Mouse (Mus musculus): ENCODE data around the gene Fbxo47. TPM values are rescaled to one million over a fixed set of nuclear protein-coding genes. Genes with fewer than 3 reads are reported as not detected.

The Fbxo47 gene
- polyA plus RNA-seq, 1 experiment from 2014 or later, result 0.50 TPM

- no peaks in the 10 kb centered on the region for H3K9me3 ChIP-seq (replicated peaks)
- no peak overlapping the region for H3K4me3 ChIP-seq
- no peak overlapping the region for H3K27ac ChIP-seq
- H3K27me3 ChIP-seq (ENCODE audit: low read depth, poor library complexity, severe bottlenecking), result no peaks in the 10 kb centered on the region
- no peak for DNase-seq (ENCODE audit: low spot score)
- no peaks in the 10 kb centered on the region for H3K36me3 ChIP-seq
- H3K4me1 ChIP-seq, result no peaks in the 10 kb centered on the region
- 90% methylated on average over 3 of the region's 3 CpGs for WGBS
Measured at GRCm38 (mm10) chr11:97867591-97867990, 16.4 kb downstream of the Fbxo47 start.

- H3K9me3 ChIP-seq (replicated peaks), result no peaks in the 10 kb centered on the region
- no peak for DNase-seq (ENCODE audit: low spot score)
- H3K4me3 ChIP-seq, result no peak overlapping the region
- no peaks in the 10 kb centered on the region for H3K27me3 ChIP-seq (ENCODE audit: low read depth, poor library complexity, severe bottlenecking)
- no peaks in the 10 kb centered on the region for H3K4me1 ChIP-seq
- no peak overlapping the region for H3K27ac ChIP-seq
- 84% methylated on average over 3 of the region's 3 CpGs for WGBS
- no peaks in the 10 kb centered on the region for H3K36me3 ChIP-seq
Measured at GRCm38 (mm10) chr11:97866091-97866888, 17.7 kb downstream of the Fbxo47 start.

- DNase-seq (ENCODE audit: low spot score), result no peak
- 90% methylated on average over 5 of the region's 5 CpGs for WGBS
- Histone ChIP-seq H3K36me3 (no peaks in the 10 kb centered on the region), H3K27ac (no peak overlapping the region), H3K4me3 (no peak overlapping the region), H3K9me3 (replicated peaks) (no peaks in the 10 kb centered on the region), H3K27me3 (ENCODE audit: low read depth, poor library complexity, severe bottlenecking) (no peaks in the 10 kb centered on the region), H3K4me1 (no peaks in the 10 kb centered on the region)
Measured at GRCm38 (mm10) chr11:97865421-97865820, 18.5 kb downstream of the Fbxo47 start.

DNA sequence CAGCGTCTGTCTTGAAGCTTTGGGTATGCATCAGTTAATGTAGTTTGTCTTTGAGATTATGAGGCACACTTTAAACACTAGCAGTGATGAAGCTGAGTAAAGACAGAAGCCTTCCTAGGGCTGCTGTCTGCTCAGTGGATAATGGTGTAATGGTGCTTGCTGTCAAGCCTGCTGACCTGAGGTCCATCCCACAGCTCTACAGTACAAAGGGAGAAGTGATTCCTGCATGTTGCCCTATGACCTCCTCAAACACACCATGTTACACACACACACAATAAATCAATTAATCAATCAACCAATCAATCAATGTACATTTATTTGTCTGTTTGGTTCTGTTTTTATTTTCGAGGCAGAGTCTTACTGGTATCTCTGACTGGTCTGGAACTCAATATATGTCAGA lies 21.8 kb downstream of the Fbxo47 start:
- Histone ChIP-seq H3K27ac (no peak overlapping the region), H3K4me3 (no peak overlapping the region), H3K4me1 (no peaks in the 10 kb centered on the region), H3K27me3 (ENCODE audit: low read depth, poor library complexity, severe bottlenecking) (no peaks in the 10 kb centered on the region), H3K9me3 (replicated peaks) (no peaks in the 10 kb centered on the region), H3K36me3 (no peaks in the 10 kb centered on the region)
- no peak for DNase-seq (ENCODE audit: low spot score)
- WGBS, result 53% methylated on average over 2 of the region's 2 CpGs

DNA sequence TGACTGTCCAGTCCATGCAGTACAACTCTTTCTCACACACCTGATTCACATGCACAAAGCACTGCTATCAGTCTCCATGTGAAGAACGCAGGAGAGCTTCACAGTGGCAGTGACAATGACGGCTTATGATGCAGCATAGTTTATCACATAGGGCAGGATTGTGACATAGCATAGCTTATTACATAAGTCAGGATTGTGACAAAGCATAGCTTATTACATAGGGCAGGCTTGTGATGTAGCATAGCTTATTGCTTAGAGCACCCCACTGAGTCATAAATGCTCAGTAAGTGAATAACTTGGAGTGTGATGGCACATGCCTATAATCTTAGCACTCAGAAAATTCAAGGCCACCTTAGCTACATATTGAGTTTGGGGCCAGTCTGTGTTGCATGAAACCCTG lies 28.5 kb downstream of the Fbxo47 start:
- no peaks in the 10 kb centered on the region for H3K4me1 ChIP-seq
- no peak overlapping the region for H3K4me3 ChIP-seq
- 92% methylated on average over 2 of the region's 2 CpGs for WGBS
- no peaks in the 10 kb centered on the region for H3K27me3 ChIP-seq (ENCODE audit: low read depth, poor library complexity, severe bottlenecking)
- no peak for DNase-seq (ENCODE audit: low spot score)
- H3K9me3 ChIP-seq (replicated peaks), result no peaks in the 10 kb centered on the region
- no peak overlapping the region for H3K27ac ChIP-seq
- H3K36me3 ChIP-seq, result no peaks in the 10 kb centered on the region

DNA sequence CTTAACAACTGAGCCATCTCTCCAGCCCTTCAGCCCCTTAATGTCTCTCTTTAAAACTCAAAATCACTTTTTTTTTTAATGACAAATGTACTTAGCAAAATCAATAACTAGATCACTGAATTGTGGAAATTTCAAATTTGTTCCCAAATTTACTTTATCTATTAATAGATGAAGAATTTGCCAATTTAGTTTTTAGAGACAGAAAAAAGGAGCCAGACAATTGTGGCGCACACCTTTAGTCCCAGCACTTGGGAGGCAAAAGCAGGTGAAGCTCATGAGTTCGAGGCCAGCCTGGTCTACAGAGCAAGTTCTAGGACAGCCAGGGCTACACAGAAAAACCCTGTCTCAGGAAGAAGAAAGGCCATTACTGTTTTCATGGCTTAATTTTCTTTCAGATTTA lies 32.4 kb downstream of the Fbxo47 start:
- Histone ChIP-seq H3K9me3 (replicated peaks) (no peaks in the 10 kb centered on the region), H3K4me3 (no peak overlapping the region), H3K27me3 (ENCODE audit: low read depth, poor library complexity, severe bottlenecking) (no peaks in the 10 kb centered on the region), H3K4me1 (no peaks in the 10 kb centered on the region), H3K36me3 (no peaks in the 10 kb centered on the region), H3K27ac (no peak overlapping the region)
- no peak for DNase-seq (ENCODE audit: low spot score)
- 92% methylated on average over 2 of the region's 2 CpGs for WGBS

DNA sequence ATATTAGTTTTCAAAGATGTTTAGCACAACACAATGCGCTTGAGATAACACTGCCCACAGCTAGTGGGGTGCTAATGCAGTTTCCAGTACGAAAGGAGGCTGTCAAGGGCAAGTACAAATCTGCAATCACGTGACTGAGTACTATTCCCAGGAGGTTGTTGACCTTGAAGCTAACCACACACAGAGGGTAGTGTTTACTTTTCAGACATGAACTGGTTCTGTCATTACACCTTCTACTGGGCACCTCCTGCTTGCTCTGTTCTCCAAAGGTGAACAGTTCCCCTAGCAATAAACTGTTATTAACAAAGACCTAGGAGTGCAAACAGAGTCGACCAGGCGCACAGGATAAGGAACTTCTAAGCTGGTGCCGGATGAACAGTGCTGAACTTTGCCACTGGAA lies 33.6 kb downstream of the Fbxo47 start:
- no peak overlapping the region for H3K27ac ChIP-seq
- DNase-seq (ENCODE audit: low spot score), result no peak
- no peaks in the 10 kb centered on the region for H3K4me1 ChIP-seq
- no peaks in the 10 kb centered on the region for H3K36me3 ChIP-seq
- H3K27me3 ChIP-seq (ENCODE audit: low read depth, poor library complexity, severe bottlenecking), result no peaks in the 10 kb centered on the region
- 74% methylated on average over 6 of the region's 6 CpGs for whole genome bisulfite sequencing
- no peak overlapping the region for H3K4me3 ChIP-seq
- no peaks in the 10 kb centered on the region for H3K9me3 ChIP-seq (replicated peaks)

DNA sequence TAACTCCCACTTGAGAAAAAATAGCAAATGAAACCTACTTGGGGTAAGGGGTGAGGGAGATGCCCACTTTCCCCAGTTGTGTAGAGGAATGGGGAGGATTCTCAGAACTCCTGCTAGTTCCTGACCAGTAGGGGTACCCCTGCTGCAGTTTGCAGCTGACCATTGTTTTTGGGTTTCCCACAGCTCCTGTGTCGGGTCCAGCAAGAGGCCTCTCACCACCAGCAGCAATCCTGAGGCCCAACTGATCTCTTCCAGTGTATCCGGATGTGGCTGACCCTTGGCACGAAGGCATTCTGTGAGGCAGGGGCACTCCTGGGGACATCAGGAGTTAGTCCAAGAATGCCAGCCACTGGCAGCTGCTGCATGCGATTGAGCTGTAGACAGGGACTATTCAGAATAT lies 42.0 kb downstream of the Fbxo47 start:
- 50% methylated on average over 4 of the region's 4 CpGs for WGBS
- Histone ChIP-seq H3K27ac (peak overlapping the region; percentile 94), H3K27me3 (ENCODE audit: low read depth, poor library complexity, severe bottlenecking) (no peaks in the 10 kb centered on the region), H3K9me3 (replicated peaks) (no peaks in the 10 kb centered on the region), H3K36me3 (peaks cover 23% of the 10 kb centered on the region), H3K4me3 (peak overlapping the region; percentile 67), H3K4me1 (peaks cover 30% of the 10 kb centered on the region)
- peak; percentile 42 for DNase-seq (ENCODE audit: low spot score)

- H3K36me3 ChIP-seq, result peaks cover 32% of the 10 kb centered on the region
- H3K4me1 ChIP-seq, result peaks cover 30% of the 10 kb centered on the region
- WGBS, result 2% methylated on average over 22 of the region's 22 CpGs
- H3K27ac ChIP-seq, result peak overlapping the region; percentile 94
- DNase-seq (ENCODE audit: low spot score), result peak; percentile 84
- H3K4me3 ChIP-seq, result peak overlapping the region; percentile 67
- no peaks in the 10 kb centered on the region for H3K27me3 ChIP-seq (ENCODE audit: low read depth, poor library complexity, severe bottlenecking)
- H3K9me3 ChIP-seq (replicated peaks), result no peaks in the 10 kb centered on the region
Measured at GRCm38 (mm10) chr11:97840991-97841661, 42.8 kb downstream of the Fbxo47 start.

DNA sequence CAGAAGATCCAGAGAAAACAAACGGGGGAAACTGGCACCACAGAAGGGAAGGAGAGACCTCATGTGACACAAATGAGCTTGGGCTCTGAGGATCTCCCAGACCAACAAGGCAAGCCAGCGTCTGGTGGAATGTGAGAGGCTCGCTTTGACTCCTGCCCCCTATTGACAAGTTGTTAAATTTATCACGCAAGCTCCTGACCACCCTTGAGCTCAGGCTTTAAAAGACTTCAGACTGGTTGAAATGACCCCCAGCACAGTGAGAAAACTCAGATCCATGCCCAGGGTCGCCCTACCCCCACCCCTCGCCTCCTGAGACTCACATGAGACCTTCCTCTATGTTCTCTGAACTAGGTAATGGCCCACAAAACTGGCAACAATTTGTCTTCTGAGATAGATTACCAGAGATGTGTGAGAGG lies 43.4 kb downstream of the Fbxo47 start, which contains the start of gene B230217C12Rik:
Gene B230217C12Rik, plus strand, starts transcription at position 242 of the 416 bp plus-strand sequence.
- no peaks in the 10 kb centered on the region for H3K9me3 ChIP-seq (replicated peaks)
- H3K4me3 ChIP-seq, result peak within 1 kb of the TSS; percentile 67
- peak within 1 kb of the TSS; percentile 94 for H3K27ac ChIP-seq
- WGBS, result 2% methylated on average over 6 of the region's 6 CpGs
- H3K27me3 ChIP-seq (ENCODE audit: low read depth, poor library complexity, severe bottlenecking), result no peaks in the 10 kb centered on the region
- peaks cover 38% of the 10 kb centered on the region for H3K36me3 ChIP-seq
- peak; percentile 56 for DNase-seq (ENCODE audit: low spot score)
- peaks cover 30% of the 10 kb centered on the region for H3K4me1 ChIP-seq

- 74% methylated on average over 2 of the region's 2 CpGs for WGBS
- Histone ChIP-seq H3K4me3 (peak overlapping the region; percentile 67), H3K4me1 (peaks cover 30% of the 10 kb centered on the region), H3K36me3 (peaks cover 42% of the 10 kb centered on the region), H3K27me3 (ENCODE audit: low read depth, poor library complexity, severe bottlenecking) (no peaks in the 10 kb centered on the region), H3K9me3 (replicated peaks) (no peaks in the 10 kb centered on the region), H3K27ac (peak overlapping the region; percentile 94)
- peak; percentile 29 for DNase-seq (ENCODE audit: low spot score)
Measured at GRCm38 (mm10) chr11:97840135-97840490, 43.8 kb downstream of the Fbxo47 start.

DNA sequence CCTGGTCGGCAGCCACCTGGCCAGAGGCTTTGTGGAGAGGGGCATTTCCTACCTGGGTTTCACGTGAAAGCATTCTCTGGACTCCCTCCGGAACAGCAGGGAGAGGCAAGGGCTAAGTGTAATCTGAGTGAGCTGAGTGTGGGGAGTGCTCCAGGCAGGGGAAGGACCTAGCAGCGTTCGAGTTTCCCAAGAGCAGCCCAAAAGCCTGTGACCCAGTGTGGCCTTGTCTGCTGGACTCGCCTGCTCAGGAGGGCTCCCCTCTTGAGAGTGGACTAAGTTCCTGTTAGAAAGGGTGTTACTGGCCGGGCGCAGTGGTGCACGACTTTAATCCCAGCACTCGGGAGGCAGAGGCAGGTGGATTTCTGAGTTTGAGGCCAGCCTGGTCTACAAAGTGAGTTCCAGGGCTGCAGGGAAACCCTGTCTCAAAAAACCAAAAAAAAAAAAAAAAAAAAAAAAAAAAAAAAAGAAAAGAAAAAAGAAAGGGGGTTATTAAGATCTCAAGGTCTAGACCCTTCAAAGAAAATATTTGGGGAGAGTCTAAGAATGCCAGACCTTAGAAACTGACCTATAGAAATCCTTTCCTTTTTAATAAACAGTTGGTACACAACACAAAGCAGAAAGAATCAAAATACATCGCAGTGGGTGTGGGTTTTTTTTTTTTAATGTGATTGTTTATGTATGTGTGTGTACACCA lies 44.4 kb downstream of the Fbxo47 start:
- Histone ChIP-seq H3K36me3 (peaks cover 47% of the 10 kb centered on the region), H3K4me3 (no peak overlapping the region; the same call in 1 of the 2 replicates), H3K4me1 (peaks cover 30% of the 10 kb centered on the region), H3K27me3 (ENCODE audit: low read depth, poor library complexity, severe bottlenecking) (no peaks in the 10 kb centered on the region), H3K27ac (peak overlapping the region; percentile 67), H3K9me3 (replicated peaks) (no peaks in the 10 kb centered on the region)
- 57% methylated on average over 11 of the region's 11 CpGs for WGBS
- DNase-seq (ENCODE audit: low spot score), result peak; percentile 47
